Comparison of ENCODE assay signal across 8 mouse cellular contexts in the genomic region with DNA sequence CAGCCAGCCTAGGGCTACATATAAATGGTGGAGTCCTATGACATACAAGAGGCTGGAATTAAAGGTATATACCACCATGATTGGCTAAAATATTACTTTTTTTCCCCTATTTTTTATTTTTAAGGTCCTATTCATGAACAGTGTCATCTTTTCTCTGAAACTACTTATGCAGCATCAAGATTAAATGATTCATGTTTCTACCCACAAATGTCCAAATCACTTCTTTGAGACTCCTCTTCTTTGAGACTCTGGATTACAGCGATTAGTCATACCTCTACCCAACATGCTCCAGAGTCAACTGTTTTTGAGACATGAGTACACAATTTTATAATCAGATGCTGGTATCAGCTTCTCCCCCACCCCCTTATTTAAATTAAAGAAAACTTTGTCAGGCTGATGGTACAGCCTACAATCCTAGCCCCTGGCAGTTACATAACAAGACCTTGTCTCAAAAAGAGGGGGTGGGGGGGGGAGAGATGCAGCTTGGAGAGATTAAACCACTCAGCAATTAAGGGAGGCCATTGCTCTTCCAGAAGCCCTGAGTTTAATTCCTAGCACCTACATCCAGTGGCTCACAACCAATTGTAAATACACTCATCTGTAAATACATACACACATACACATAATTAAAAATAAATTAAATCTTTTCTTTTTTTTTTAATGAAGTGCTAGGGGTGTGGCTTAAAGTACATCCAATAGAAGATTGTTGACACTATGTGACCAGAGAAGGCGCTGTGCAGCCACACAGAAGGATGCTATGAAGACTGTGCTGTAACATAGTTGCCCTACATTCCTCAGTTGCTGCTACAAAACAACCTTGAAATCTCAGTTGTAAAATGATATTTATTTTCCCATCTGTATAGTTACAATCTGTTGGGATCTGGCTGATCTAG. TPM values are rescaled to one million over a fixed set of nuclear protein-coding genes. Genes with fewer than 3 reads are reported as not detected.
DNase-seq lines count a peak whose midpoint lies in the region; ATAC-seq and TF ChIP-seq lines count a peak whose summit lies in the region.

No protein-coding gene starts in this region.

- no peak overlapping the region for H3K9ac ChIP-seq in hindbrain, postnatal 0 days (replicated peaks; ENCODE audit: low read length)

- ATAC-seq in hindbrain, postnatal 0 days = no peak; the same call in 1 of the 2 replicates
- peak; percentile 26 for ATAC-seq in megakaryocyte, adult 5-6 weeks (ENCODE audit: poor library complexity, severe bottlenecking)

- peak overlapping the region; percentile 95 for H3K27ac ChIP-seq in gastrocnemius, adult 2 months
- peak overlapping the region; percentile 54; the same call in 1 of the 2 replicates for H3K27ac ChIP-seq in hindbrain, postnatal 0 days

- no peaks in the 10 kb centered on the region for H3K27me3 ChIP-seq in hindbrain, postnatal 0 days (ENCODE audit: insufficient read depth, low read length)

- intact Hi-C loops in gastrocnemius, adult 2 months (cut with DNase I) = loop anchor here (2.0 kb wide), 1 partner anchor 19 kb away; no protein-coding TSS in a partner anchor

- H3K4me3 ChIP-seq in gastrocnemius, adult 2 months = peak overlapping the region; percentile 75
- H3K4me3 ChIP-seq in hindbrain, postnatal 0 days (ENCODE audit: low read length) = no peak overlapping the region

- no peaks in the 10 kb centered on the region for H3K9me3 ChIP-seq in hindbrain, postnatal 0 days (ENCODE audit: low read length)

- peak overlapping the region; percentile 59; the same call in 1 of the 2 replicates for H3K4me2 ChIP-seq in hindbrain, postnatal 0 days (ENCODE audit: low read depth, low read length)

- peaks cover 6% of the 10 kb centered on the region; the same call in 1 of the 2 replicates for H3K4me1 ChIP-seq in hindbrain, postnatal 0 days (ENCODE audit: insufficient read depth, low read length)

- 18% methylated on average over 2 of the region's 2 CpGs for WGBS in hindbrain, postnatal 0 days

- TF ChIP-seq CTCF in gastrocnemius, adult 2 months (IDR thresholded peaks at IDR 0.05) = peak; percentile 50
- 0 out of 2 replicates have a peak, but pooled peaks have one; percentile 34 for TF ChIP-seq CTCF in hindbrain, postnatal 0 days (IDR thresholded peaks at IDR 0.05; ENCODE audit: low read depth)

- no peak for DNase-seq in gastrocnemius, adult 2 months
- no peak for DNase-seq in gastrocnemius, postnatal 4 days (ENCODE audit: low spot score in 2 of 2)
- peak; percentile 79 for DNase-seq in CD4-positive, CD25-positive, alpha-beta regulatory T cell, adult 2 months (ENCODE audit: low read depth, low spot score)
- DNase-seq in c-Kit-positive CD71-positive TER-119-positive erythroid progenitor cells, embryonic 14.5 days (ENCODE audit: low spot score) = peak; percentile 53
- DNase-seq in hindbrain, postnatal 0 days (ENCODE audit: low spot score) = peak; percentile 45
- DNase-seq in thymus, postnatal 14 days = peak; percentile 56
- no peak for DNase-seq in frontal cortex, postnatal 25 days (ENCODE audit: low spot score in 2 of 2)

- H3K36me3 ChIP-seq in hindbrain, postnatal 0 days (ENCODE audit: insufficient read depth, low read length) = no peaks in the 10 kb centered on the region

RNA-seq across cellular contexts. Expression of a gene that starts 14.3 kb away (rescaled TPM):
- not detected for total RNA-seq in gastrocnemius, adult 2 months (2021)
- under 1 TPM; 0.07 to 0.26 TPM for total RNA-seq in gastrocnemius, postnatal 4 days (2021)
- total RNA-seq in hindbrain, postnatal 0 days (2014; rRNA removed) = not detected in 2 replicates
- 0.05 TPM in 1 of 2 replicates, not detected in the other for polyA plus RNA-seq in hindbrain, postnatal 0 days (2015; fragmentation: Nextera tagmentation; extraction: Ambion mirVana)
- total RNA-seq in megakaryocyte, adult 5-6 weeks (2015) = not detected in 2 replicates
- 0.16 TPM in 1 of 2 replicates, not detected in the other for total RNA-seq in megakaryocyte, adult 5-6 weeks (2017)

RNA-seq across cellular contexts. Expression of a gene that starts 26.6 kb away (rescaled TPM):
- 10 to 100 TPM; 28.8 to 36.0 TPM for total RNA-seq in gastrocnemius, adult 2 months (2021)
- 10 to 100 TPM; 64.8 to 69.7 TPM for total RNA-seq in gastrocnemius, postnatal 4 days (2021)
- total RNA-seq in hindbrain, postnatal 0 days (2014; rRNA removed) = 208 and 209 TPM in 2 replicates
- polyA plus RNA-seq in hindbrain, postnatal 0 days (2015; fragmentation: Nextera tagmentation; extraction: Ambion mirVana) = 86.3 and 94.8 TPM in 2 replicates
- total RNA-seq in megakaryocyte, adult 5-6 weeks (2015) = 53.7 and 58.1 TPM in 2 replicates
- total RNA-seq in megakaryocyte, adult 5-6 weeks (2017) = 52.4 and 59.6 TPM in 2 replicates

RNA-seq across cellular contexts. Expression of a gene that starts 30.2 kb away (rescaled TPM):
- 10 to 100 TPM; 10.7 to 15.1 TPM for total RNA-seq in gastrocnemius, adult 2 months (2021)
- 10 to 100 TPM; 13.7 to 14.2 TPM for total RNA-seq in gastrocnemius, postnatal 4 days (2021)
- total RNA-seq in hindbrain, postnatal 0 days (2014; rRNA removed) = 10.5 and 15.5 TPM in 2 replicates
- 11.5 and 12.8 TPM in 2 replicates for polyA plus RNA-seq in hindbrain, postnatal 0 days (2015; fragmentation: Nextera tagmentation; extraction: Ambion mirVana)
- 6.2 and 7.1 TPM in 2 replicates for total RNA-seq in megakaryocyte, adult 5-6 weeks (2015)
- total RNA-seq in megakaryocyte, adult 5-6 weeks (2017) = 4.3 and 8.0 TPM in 2 replicates

Comparison
In these comparisons a context has a peak if more than half of its experiments do, and no peak if none do; other contexts are left out.
1. DNase-seq: peak in CD4-positive, CD25-positive, alpha-beta regulatory T cell, adult 2 months (single experiment), c-Kit-positive CD71-positive TER-119-positive erythroid progenitor cells, embryonic 14.5 days (single experiment), hindbrain, postnatal 0 days (single experiment) and thymus, postnatal 14 days (single experiment); none in gastrocnemius, adult 2 months (single experiment), gastrocnemius, postnatal 4 days (0 of 2) and frontal cortex, postnatal 25 days (0 of 2).